Mouse (Mus musculus) cerebellum, adult (tissue): ENCODE results near the gene Cops7a.

ENCODE experiments used
- ATAC-seq: cut with Nextera tagmentation; 2 replicates; pipeline ENCODE4 v1.9.2; 2017; ENCODE audit warnings: mild to moderate bottlenecking, moderate library complexity, mixed read lengths; ENCODE audit not compliant: insufficient number of reproducible peaks, low FRiP score, low TSS enrichment

Cops7a gene

GRCm38 (mm10) chr6:124961021-124961420, 4.3 kb downstream of the Cops7a start:
- no peak for ATAC-seq

GRCm38 (mm10) chr6:124959960-124960359, 5.4 kb downstream of the Cops7a start:
- no peak for ATAC-seq

GRCm38 (mm10) chr6:124958127-124958526, 7.2 kb downstream of the Cops7a start:
- ATAC-seq = no peak

GRCm38 (mm10) chr6:124955212-124955611, 10.1 kb downstream of the Cops7a start:
- ATAC-seq = no peak

- no peak for ATAC-seq
Measured at GRCm38 (mm10) chr6:124953991-124954715, 11.2 kb downstream of the Cops7a start.

GRCm38 (mm10) chr6:124943526-124943925, 21.8 kb downstream of the Cops7a start:
- no peak for ATAC-seq

- ATAC-seq = no peak
Measured at GRCm38 (mm10) chr6:124941679-124942078, 23.7 kb downstream of the Cops7a start.

- ATAC-seq = no peak
Measured at GRCm38 (mm10) chr6:124938554-124938953, 26.8 kb downstream of the Cops7a start.

GRCm38 (mm10) chr6:124937493-124937892, 27.8 kb downstream of the Cops7a start:
- ATAC-seq = no peak

- ATAC-seq = no peak
Measured at GRCm38 (mm10) chr6:124936681-124937080, 28.7 kb downstream of the Cops7a start.

- no peak for ATAC-seq
Measured at GRCm38 (mm10) chr6:124934670-124935069, 30.7 kb downstream of the Cops7a start.

- no peak for ATAC-seq
Measured at GRCm38 (mm10) chr6:124933127-124933526, 32.2 kb downstream of the Cops7a start.

- ATAC-seq = no peak
Measured at GRCm38 (mm10) chr6:124932314-124932695, 33.0 kb downstream of the Cops7a start.

GRCm38 (mm10) chr6:124931525-124932313, 33.6 kb downstream of the Cops7a start:
- peak; percentile 27 for ATAC-seq

- peak; percentile 84 for ATAC-seq
Measured at GRCm38 (mm10) chr6:124930754-124931524, 34.4 kb downstream of the Cops7a start, which contains the start of gene Mlf2. Gene Mlf2 (plus strand): TSS chr6:124931386.

GRCm38 (mm10) chr6:124930231-124930630, 35.1 kb downstream of the Cops7a start:
- ATAC-seq = 0 out of 2 replicates have a peak, but pooled peaks have one; percentile 0

GRCm38 (mm10) chr6:124925941-124926340, 39.4 kb downstream of the Cops7a start:
- ATAC-seq = no peak

GRCm38 (mm10) chr6:124925173-124925793, 40.1 kb downstream of the Cops7a start:
- no peak for ATAC-seq

- no peak for ATAC-seq
Measured at GRCm38 (mm10) chr6:124921539-124921938, 43.8 kb downstream of the Cops7a start.

GRCm38 (mm10) chr6:124920318-124921085, 44.8 kb downstream of the Cops7a start:
- ATAC-seq = no peak
